Mouse (Mus musculus) neural tube, embryonic 11.5 days (tissue): ENCODE measurements at regions not wholly inside any gene's neighbourhood (a gene's known extent, or its start where the extent isn't known, plus 50 kb on each side); places are given as distances from the start of the nearest gene placed in this dataset.

Experiments
- ATAC-seq: fragments of 200-750 bp; cut with Nextera tagmentation; 2 replicates; pipeline ENCODE4 v1.8.0; 2017; ENCODE audit warnings: moderate number of reproducible peaks, mild to moderate bottlenecking, moderate TSS enrichment, moderate library complexity; ENCODE audit not compliant: insufficient read depth, low FRiP score, low TSS enrichment
- DNase-seq: peaks from one replicate; pipeline ENCODE4 v3.0.0-alpha.2; 2015; ENCODE audit warnings: low spot score
- H3K27ac ChIP-seq: fragments of 300-500 bp; sonication (generic); 2 replicates; pipeline ENCODE4 v1.5.1; 2014; ENCODE audit warnings: low read depth, mild to moderate bottlenecking, low read length
- H3K27me3 ChIP-seq: fragments of 300-500 bp; sonication (generic); 2 replicates; pipeline ENCODE4 v1.6.1; 2014; ENCODE audit warnings: mild to moderate bottlenecking, low read length, mixed read lengths; ENCODE audit not compliant: control insufficient read depth, insufficient read depth
- H3K36me3 ChIP-seq: fragments of 300-500 bp; sonication (generic); 2 replicates; pipeline ENCODE4 v1.6.1; 2014; ENCODE audit warnings: mild to moderate bottlenecking, low read length, moderate library complexity, mixed read lengths; ENCODE audit not compliant: control insufficient read depth, insufficient read depth
- H3K4me1 ChIP-seq: fragments of 300-500 bp; sonication (generic); 2 replicates; pipeline ENCODE4 v1.6.1; 2014; ENCODE audit warnings: low read length, mixed read lengths; ENCODE audit not compliant: control insufficient read depth, insufficient read depth
- H3K4me2 ChIP-seq: fragments of 300-500 bp; sonication (generic); 2 replicates; pipeline ENCODE4 v1.6.1; 2014; ENCODE audit warnings: low read depth, mild to moderate bottlenecking, moderate library complexity
- H3K4me3 ChIP-seq: fragments of 300-500 bp; sonication (generic); 2 replicates; pipeline ENCODE4 v1.5.1; 2014; ENCODE audit warnings: low read depth, low read length
- H3K9ac ChIP-seq: fragments of 300-500 bp; sonication (generic); 2 replicates; pipeline ENCODE4 v1.6.1; 2014; ENCODE audit warnings: mild to moderate bottlenecking, low read length
- H3K9me3 ChIP-seq: fragments of 300-500 bp; sonication (generic); 2 replicates; pipeline ENCODE4 v1.6.1; 2016; ENCODE audit warnings: low read length; ENCODE audit not compliant: control insufficient read depth
- WGBS: fragments of 180-500 bp; shearing (Covaris S2); extraction: QIAGEN DNeasy Blood & Tissue Kit; methylation state at CpG from one replicate; pipeline ENCODE4 v1.1.7; 2014; 5-methylcytosine and 5-hydroxymethylcytosine counted together

DNA sequence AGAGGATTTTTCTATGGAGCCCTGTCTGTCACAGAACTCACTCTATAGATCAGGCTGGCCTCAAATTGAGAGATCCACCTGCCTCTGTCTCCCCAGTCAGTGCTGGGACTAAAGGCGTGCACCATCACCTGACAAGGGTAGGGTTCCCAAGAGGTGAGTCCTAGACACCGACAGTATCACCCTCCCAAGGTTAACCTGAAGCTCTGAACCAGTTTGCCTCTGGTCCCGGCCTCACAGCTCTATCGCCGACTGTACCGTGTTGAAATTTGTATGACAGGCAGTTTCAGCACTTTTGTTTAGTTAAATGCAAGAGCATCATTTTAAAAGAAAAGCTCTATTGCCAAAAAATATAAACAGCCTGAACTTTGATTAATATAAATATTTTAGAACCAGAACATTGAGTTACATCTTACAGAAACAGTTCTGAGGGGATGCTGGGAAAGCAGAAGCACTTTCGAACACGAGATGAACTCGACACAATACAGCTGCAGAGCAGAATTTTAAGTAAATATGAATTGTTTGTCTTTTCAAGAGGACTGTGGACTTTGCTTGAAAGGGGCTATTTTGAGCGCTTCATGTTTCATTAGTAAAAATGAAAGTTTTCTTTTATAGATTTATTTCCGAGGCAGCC is 189.2 kb upstream of the Adgrl2 start:
- WGBS: 88% methylated on average over 11 of the region's 11 CpGs
- Histone ChIP-seq H3K4me3 (no peak overlapping the region), H3K4me1 (no peaks in the 10 kb centered on the region), H3K9me3 (no peaks in the 10 kb centered on the region), H3K27ac (no peak overlapping the region), H3K9ac (no peak overlapping the region), H3K27me3 (no peaks in the 10 kb centered on the region), H3K4me2 (no peak overlapping the region), H3K36me3 (no peaks in the 10 kb centered on the region)
- no peak for DNase-seq
- ATAC-seq: no peak

DNA sequence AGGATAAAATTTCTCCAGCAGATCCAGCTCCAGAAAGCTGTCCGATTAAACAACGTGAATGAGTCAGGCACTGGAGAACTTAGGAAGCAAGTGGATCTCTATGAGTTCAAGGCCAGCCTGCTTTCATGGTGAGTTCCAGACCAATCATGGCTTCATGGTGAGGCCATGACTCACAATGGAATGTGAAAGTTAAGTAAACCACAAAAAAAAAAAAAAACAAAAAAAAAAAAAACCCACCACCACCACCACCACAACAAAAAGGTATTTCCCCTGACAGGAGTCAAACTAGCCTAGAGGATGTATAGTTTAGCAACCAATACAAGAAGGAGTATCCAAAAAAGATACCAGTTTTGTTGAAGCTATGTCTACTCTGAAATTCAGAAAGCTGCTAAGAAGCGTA is 188.5 kb upstream of the Adgrl2 start:
- no peaks in the 10 kb centered on the region for H3K4me1 ChIP-seq
- WGBS: 95% methylated on average over 3 of the region's 3 CpGs
- no peaks in the 10 kb centered on the region for H3K27me3 ChIP-seq
- no peak overlapping the region for H3K4me3 ChIP-seq
- H3K9me3 ChIP-seq: no peaks in the 10 kb centered on the region
- DNase-seq (no peak), ATAC-seq (no peak)
- H3K27ac ChIP-seq: no peak overlapping the region
- no peaks in the 10 kb centered on the region for H3K36me3 ChIP-seq
- H3K4me2 ChIP-seq: no peak overlapping the region
- no peak overlapping the region for H3K9ac ChIP-seq

DNA sequence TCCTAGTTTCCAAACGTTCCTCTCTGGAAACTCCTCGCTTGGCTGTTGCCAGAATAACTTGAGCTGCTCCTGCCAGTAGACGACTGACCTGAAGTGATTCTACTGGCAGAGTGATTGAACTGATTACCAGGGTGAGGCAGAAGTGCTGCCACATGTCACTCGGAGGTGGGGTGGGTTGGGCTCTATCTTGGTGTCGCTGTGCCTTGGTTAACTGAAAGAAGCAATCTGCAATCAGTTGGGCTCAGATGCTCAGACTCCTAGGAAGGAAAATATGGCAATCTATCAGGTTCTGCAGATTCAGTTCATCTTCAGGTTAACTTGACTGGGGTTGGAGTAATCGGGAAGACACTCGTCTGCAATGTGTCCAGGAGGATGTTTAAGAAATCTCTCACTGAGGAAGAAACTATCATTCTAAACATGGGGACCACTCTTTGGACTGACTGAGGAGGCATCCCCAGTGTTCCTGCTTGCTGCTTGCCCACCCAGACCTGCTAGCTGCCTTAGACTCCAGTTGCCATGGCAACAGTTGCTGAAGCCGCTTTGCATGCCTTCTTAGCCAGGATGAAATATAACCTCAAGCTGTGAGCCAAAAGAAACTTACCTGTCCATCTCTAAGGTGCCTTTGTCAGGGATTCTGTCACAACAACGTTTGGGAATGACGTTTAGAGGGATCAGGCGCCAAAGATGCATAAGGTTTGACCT is 184.5 kb upstream of the Adgrl2 start:
- ATAC-seq (no peak), DNase-seq (no peak)
- Histone ChIP-seq H3K27ac (no peak overlapping the region), H3K27me3 (no peaks in the 10 kb centered on the region), H3K4me3 (no peak overlapping the region), H3K36me3 (no peaks in the 10 kb centered on the region), H3K4me2 (no peak overlapping the region), H3K9ac (no peak overlapping the region), H3K4me1 (no peaks in the 10 kb centered on the region), H3K9me3 (no peaks in the 10 kb centered on the region)
- 68% methylated on average over 11 of the region's 11 CpGs for WGBS

DNA sequence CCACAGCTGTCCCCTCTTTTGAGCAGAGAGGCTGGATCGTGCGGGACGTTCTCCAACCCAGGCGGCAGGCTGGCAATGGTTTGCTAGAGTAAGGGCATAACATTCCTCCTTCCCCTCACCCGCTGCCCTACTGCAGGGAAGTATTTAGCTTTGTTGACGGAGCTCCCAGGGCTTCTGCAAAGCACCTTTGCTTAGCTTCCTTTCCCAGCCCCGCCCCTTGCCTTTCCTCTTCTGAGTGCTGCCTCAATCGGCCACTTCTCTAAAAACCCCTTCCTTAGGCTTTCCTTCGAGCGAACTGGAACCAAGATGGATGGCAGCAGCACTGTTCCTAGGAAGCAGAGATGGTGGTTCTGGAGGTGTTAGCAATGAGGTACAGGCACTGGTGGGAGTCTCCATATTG is 183.2 kb upstream of the Adgrl2 start:
- H3K27ac ChIP-seq: no peak overlapping the region
- no peak overlapping the region for H3K9ac ChIP-seq
- no peaks in the 10 kb centered on the region for H3K27me3 ChIP-seq
- no peak overlapping the region for H3K4me3 ChIP-seq
- no peaks in the 10 kb centered on the region for H3K36me3 ChIP-seq
- H3K9me3 ChIP-seq: no peaks in the 10 kb centered on the region
- no peak overlapping the region for H3K4me2 ChIP-seq
- 40% methylated on average over 10 of the region's 10 CpGs for WGBS
- ATAC-seq (no peak), DNase-seq (no peak)
- no peaks in the 10 kb centered on the region for H3K4me1 ChIP-seq

DNA sequence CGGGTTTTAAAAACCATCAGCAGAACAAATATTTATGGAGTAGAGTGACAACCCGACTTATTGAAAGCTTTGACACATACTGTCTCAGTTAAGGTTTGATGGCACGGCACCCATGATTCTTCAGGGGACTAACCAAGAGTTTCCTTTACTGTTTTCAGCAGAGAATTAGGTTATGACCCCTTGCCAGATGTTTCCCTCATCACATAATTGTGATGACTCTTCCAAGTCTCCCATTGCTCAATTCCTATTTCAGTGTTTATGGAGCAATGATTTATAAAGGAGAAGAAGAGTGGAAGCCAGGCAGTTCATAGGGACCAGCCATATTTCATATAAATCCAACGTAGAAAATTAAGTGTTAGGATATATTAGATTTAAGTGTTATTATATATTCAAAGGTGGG is 181.4 kb upstream of the Adgrl2 start:
- DNase-seq: no peak
- Histone ChIP-seq H3K36me3 (no peaks in the 10 kb centered on the region), H3K4me2 (no peak overlapping the region), H3K4me3 (no peak overlapping the region), H3K9me3 (no peaks in the 10 kb centered on the region), H3K27ac (no peak overlapping the region), H3K4me1 (no peaks in the 10 kb centered on the region), H3K9ac (no peak overlapping the region), H3K27me3 (no peaks in the 10 kb centered on the region)
- WGBS: 71% methylated on average over 4 of the region's 4 CpGs
- no peak for ATAC-seq

DNA sequence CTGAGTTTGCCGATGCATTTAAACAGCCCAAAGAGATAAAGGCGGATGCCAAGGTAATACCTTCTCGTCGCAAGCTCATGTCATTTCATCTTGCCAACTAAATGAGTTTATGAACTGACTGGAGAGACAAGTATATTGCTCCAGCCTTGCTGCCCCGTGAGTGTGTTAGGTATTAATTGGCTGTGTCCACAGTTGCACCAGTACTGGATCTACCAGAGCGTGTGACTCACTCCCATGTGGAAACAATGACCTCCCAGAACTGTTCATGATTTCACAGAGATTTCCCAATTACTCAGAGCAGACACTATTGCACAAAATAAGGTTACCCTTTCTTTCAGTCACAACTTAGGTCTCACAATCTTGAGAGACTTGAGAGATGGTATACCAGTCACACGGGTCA is 179.8 kb upstream of the Adgrl2 start:
- no peaks in the 10 kb centered on the region for H3K36me3 ChIP-seq
- no peak overlapping the region for H3K27ac ChIP-seq
- H3K9ac ChIP-seq: no peak overlapping the region
- no peak for ATAC-seq
- H3K4me2 ChIP-seq: no peak overlapping the region
- no peak overlapping the region for H3K4me3 ChIP-seq
- no peak for DNase-seq
- H3K27me3 ChIP-seq: no peaks in the 10 kb centered on the region
- WGBS: 90% methylated on average over 7 of the region's 7 CpGs
- no peaks in the 10 kb centered on the region for H3K4me1 ChIP-seq
- no peaks in the 10 kb centered on the region for H3K9me3 ChIP-seq

DNA sequence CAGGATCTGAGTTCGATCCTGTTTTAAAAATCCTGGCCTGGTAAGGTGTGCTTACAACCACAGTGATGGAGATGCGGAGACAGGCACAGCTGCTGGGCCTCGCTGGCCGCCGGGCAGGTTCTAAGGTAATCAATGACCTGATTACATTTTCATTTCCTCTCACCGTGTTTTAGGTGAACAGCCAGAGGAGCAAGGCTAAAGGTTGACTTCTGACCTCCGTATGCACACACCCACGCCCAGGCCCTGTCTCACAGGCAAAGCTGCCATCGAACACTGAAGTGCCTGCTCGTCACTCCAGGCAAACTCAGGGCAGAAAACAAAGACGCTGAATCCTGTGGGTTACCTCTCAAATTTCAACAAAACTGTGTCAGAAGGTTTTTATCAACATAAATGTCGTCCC is 179.1 kb upstream of the Adgrl2 start:
- H3K27ac ChIP-seq: no peak overlapping the region
- ATAC-seq: no peak
- H3K27me3 ChIP-seq: no peaks in the 10 kb centered on the region
- 0 out of 2 replicates have a peak, but pooled peaks cover 2% of the 10 kb centered on the region for H3K4me1 ChIP-seq
- no peak for DNase-seq
- H3K9ac ChIP-seq: no peak overlapping the region
- H3K4me3 ChIP-seq: no peak overlapping the region
- no peak overlapping the region for H3K4me2 ChIP-seq
- H3K9me3 ChIP-seq: no peaks in the 10 kb centered on the region
- no peaks in the 10 kb centered on the region for H3K36me3 ChIP-seq
- WGBS: 74% methylated on average over 12 of the region's 12 CpGs

DNA sequence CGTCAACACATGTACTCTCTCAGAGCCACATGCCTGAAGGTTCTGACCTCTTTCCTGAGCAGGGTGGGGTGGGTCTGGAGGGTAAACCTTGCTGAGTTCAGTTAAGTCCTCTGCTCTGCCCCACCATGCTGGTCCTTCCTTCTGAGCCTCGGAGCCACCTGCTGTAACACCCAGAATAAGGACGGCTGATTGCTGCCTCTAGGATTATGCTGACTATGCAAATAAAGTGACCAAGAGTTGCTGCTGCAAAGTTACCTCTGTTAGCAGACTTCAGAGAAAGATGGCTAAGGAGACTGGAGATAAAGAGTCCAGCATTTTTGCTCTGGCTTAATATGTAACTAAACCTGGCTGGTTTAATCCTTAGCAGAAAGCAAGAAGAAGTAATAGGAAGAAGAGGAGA is 177.6 kb upstream of the Adgrl2 start:
- H3K27me3 ChIP-seq: no peaks in the 10 kb centered on the region
- H3K27ac ChIP-seq: no peak overlapping the region
- H3K9me3 ChIP-seq: no peaks in the 10 kb centered on the region
- H3K4me1 ChIP-seq: 0 out of 2 replicates have a peak, but pooled peaks cover 2% of the 10 kb centered on the region
- DNase-seq (no peak), ATAC-seq (no peak)
- no peak overlapping the region for H3K4me2 ChIP-seq
- H3K9ac ChIP-seq: no peak overlapping the region
- no peaks in the 10 kb centered on the region for H3K36me3 ChIP-seq
- no peak overlapping the region for H3K4me3 ChIP-seq
- 87% methylated on average over 3 of the region's 3 CpGs for WGBS

DNA sequence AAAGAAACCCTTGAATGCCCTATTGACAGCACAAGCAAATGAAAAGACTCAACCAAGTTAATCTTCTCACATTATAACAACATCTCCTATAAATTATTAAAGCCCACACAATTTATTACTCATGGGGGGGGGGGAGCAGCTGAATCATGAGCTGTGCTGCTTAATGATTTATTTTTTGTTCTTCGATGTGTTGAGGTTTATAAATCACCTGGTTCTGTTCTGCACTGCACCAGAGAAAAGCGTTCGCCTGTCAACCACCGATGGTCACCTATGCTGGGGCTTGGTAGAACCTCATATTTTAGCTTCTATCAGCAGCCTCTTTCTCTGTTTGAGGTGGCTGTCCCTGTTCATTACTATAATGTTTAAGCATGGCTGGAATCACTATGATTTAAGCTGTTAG is 174.4 kb upstream of the Adgrl2 start:
- Histone ChIP-seq H3K9ac (no peak overlapping the region), H3K9me3 (no peaks in the 10 kb centered on the region), H3K27me3 (no peaks in the 10 kb centered on the region), H3K4me1 (0 out of 2 replicates have a peak, but pooled peaks cover 2% of the 10 kb centered on the region), H3K4me3 (no peak overlapping the region), H3K36me3 (no peaks in the 10 kb centered on the region), H3K4me2 (no peak overlapping the region), H3K27ac (no peak overlapping the region)
- DNase-seq (no peak), ATAC-seq (no peak)
- 73% methylated on average over 4 of the region's 4 CpGs for WGBS
